Mouse (Mus musculus) embryonic facial prominence, embryonic 13.5 days (tissue): ENCODE measurements at regions not wholly inside any gene's neighbourhood (a gene's known extent, or its start where the extent isn't known, plus 50 kb on each side); places are given as distances from the start of the nearest gene placed in this dataset.

Source experiments
- ATAC-seq: fragments of 200-750 bp; cut with Nextera tagmentation; 2 replicates; pipeline ENCODE4 v1.8.0; 2017; ENCODE audit warnings: low read depth; ENCODE audit not compliant: insufficient number of reproducible peaks, insufficient read depth, low FRiP score, low TSS enrichment
- H3K27ac ChIP-seq: fragments of 300-500 bp; sonication (generic); 2 replicates; pipeline ENCODE4 v1.5.1; 2015; ENCODE audit warnings: moderate library complexity, mild to moderate bottlenecking, inconsistent platforms
- H3K27me3 ChIP-seq: fragments of 300-500 bp; sonication (generic); 2 replicates; pipeline ENCODE4 v1.6.1; 2015; ENCODE audit warnings: mild to moderate bottlenecking, inconsistent platforms
- H3K36me3 ChIP-seq: fragments of 300-500 bp; sonication (generic); 2 replicates; pipeline ENCODE4 v1.6.1; 2015; ENCODE audit warnings: mild to moderate bottlenecking, inconsistent platforms
- H3K4me1 ChIP-seq: fragments of 300-500 bp; sonication (generic); 2 replicates; pipeline ENCODE4 v1.6.1; 2015; ENCODE audit warnings: inconsistent platforms
- H3K4me2 ChIP-seq: fragments of 300-500 bp; sonication (generic); 2 replicates; pipeline ENCODE4 v1.6.1; 2015; ENCODE audit warnings: moderate library complexity, mild to moderate bottlenecking, inconsistent platforms
- H3K4me3 ChIP-seq: fragments of 300-500 bp; sonication (generic); 2 replicates; pipeline ENCODE4 v1.5.1; 2015; ENCODE audit warnings: mild to moderate bottlenecking, inconsistent platforms
- H3K9ac ChIP-seq: fragments of 300-500 bp; sonication (generic); 2 replicates; pipeline ENCODE4 v1.6.1; 2015; ENCODE audit warnings: mild to moderate bottlenecking, inconsistent platforms
- H3K9me3 ChIP-seq: fragments of 300-500 bp; sonication (generic); 2 replicates; pipeline ENCODE4 v1.6.1; 2016; ENCODE audit warnings: inconsistent platforms
- WGBS: fragments of 180-500 bp; shearing (Covaris S2); methylation state at CpG from one replicate; pipeline ENCODE4 v1.1.7; 2015; ENCODE audit warnings: mixed read lengths; 5-methylcytosine and 5-hydroxymethylcytosine counted together

GRCm38 (mm10) chr8:30289169-30289568 is 2841.7 kb downstream of the Poteg start:
- 66% methylated on average over 4 of the region's 4 CpGs for WGBS
- H3K27me3 ChIP-seq = no peaks in the 10 kb centered on the region
- no peaks in the 10 kb centered on the region for H3K9me3 ChIP-seq
- H3K4me2 ChIP-seq = no peak overlapping the region
- no peak for ATAC-seq
- no peak overlapping the region for H3K4me3 ChIP-seq
- H3K9ac ChIP-seq = no peak overlapping the region
- no peaks in the 10 kb centered on the region for H3K4me1 ChIP-seq
- H3K36me3 ChIP-seq = no peaks in the 10 kb centered on the region
- no peak overlapping the region for H3K27ac ChIP-seq

DNA sequence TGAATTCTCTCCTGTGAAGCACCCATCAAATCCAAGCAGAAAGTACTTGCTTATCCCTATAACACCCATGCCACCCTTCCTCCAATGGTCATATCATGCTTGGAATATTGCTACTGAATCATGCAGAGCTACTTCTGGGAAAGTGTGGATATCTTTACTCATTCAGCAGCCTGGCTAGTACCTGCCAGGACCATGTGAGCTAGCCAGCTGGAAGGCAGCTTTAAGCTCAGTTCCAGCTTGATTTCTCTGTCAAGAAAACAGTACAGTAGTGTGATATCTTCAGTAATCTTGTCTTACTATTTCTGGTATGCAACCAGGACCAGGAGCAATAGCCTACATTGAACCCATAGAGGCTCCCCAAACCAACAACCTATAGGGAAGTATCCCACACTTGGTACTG is 2883.7 kb downstream of the Poteg start:
- Histone ChIP-seq H3K36me3 (no peaks in the 10 kb centered on the region), H3K9me3 (no peaks in the 10 kb centered on the region), H3K4me3 (no peak overlapping the region), H3K27me3 (no peaks in the 10 kb centered on the region), H3K4me2 (no peak overlapping the region), H3K4me1 (no peaks in the 10 kb centered on the region), H3K27ac (no peak overlapping the region), H3K9ac (no peak overlapping the region)
- ATAC-seq = no peak

DNA sequence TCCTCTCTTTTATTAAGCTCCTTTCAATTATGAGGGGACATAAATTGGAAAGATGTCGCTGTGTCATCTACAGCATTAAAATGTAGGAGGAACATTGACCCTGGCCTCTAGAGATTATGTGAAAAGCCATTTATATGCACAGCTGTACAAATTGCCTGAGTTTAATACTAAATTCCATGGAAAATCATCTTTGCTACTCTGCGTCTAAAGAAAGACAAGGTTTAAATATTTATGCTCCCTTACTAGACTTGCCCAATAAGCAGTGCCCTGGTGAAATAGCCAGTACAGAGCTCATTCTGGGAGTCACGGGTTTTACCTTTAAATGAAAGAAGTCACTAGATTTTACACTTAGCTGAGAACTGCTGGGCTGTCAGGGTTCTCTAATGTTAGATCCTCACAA is 2885.9 kb downstream of the Poteg start:
- 79% methylated on average over 3 of the region's 3 CpGs for whole genome bisulfite sequencing
- no peak for ATAC-seq
- Histone ChIP-seq H3K4me1 (no peaks in the 10 kb centered on the region), H3K9ac (no peak overlapping the region), H3K27me3 (no peaks in the 10 kb centered on the region), H3K4me3 (no peak overlapping the region), H3K9me3 (no peaks in the 10 kb centered on the region), H3K27ac (no peak overlapping the region), H3K4me2 (no peak overlapping the region), H3K36me3 (no peaks in the 10 kb centered on the region)

DNA sequence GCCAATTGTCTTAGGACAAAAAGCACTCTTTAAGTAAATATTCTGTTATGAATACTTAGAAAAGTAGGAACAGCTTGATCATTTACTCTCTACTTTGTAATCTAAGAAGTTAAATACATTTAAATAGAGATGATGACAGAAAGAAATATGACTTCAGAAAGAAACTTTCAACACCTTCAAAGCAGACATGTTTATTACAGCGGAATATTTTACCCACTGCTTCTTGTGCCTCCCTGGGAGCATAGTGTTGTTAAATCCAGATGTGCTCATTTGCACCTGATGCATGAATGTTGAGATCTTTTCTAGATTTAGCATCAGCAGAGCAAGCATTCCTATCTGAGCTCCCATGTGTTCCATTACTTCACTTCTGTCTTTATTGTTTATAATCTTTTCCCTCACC is 2912.0 kb downstream of the Poteg start:
- no peak overlapping the region for H3K4me3 ChIP-seq
- H3K27ac ChIP-seq = no peak overlapping the region
- H3K27me3 ChIP-seq = no peaks in the 10 kb centered on the region
- 70% methylated on average over 1 of the region's 1 CpGs for WGBS
- H3K9me3 ChIP-seq = no peaks in the 10 kb centered on the region
- no peak for ATAC-seq
- no peaks in the 10 kb centered on the region for H3K36me3 ChIP-seq
- no peak overlapping the region for H3K9ac ChIP-seq
- H3K4me2 ChIP-seq = no peak overlapping the region
- H3K4me1 ChIP-seq = no peaks in the 10 kb centered on the region

DNA sequence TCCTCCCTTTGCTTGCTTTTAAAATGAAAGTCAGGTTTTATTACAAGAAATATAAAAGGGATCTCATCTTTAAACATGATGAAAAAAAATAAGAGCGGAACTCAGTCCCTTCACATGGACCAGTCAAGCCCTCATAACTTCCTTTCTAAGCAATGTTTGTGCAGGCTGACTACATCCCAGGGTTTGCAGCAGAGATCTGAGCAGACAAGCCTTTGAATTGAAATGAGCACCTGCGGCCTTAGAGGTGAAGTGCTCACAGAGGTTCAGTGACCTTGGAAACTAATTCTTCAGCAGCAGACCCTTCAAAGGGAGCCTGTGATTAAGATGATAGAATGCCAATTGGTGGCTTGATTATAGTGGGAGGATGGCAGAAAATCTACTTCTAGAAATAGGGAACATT is 2918.3 kb downstream of the Poteg start:
- Histone ChIP-seq H3K9ac (no peak overlapping the region), H3K4me3 (no peak overlapping the region), H3K4me2 (no peak overlapping the region), H3K27me3 (no peaks in the 10 kb centered on the region), H3K36me3 (no peaks in the 10 kb centered on the region), H3K9me3 (no peaks in the 10 kb centered on the region), H3K4me1 (no peaks in the 10 kb centered on the region), H3K27ac (no peak overlapping the region)
- 81% methylated on average over 2 of the region's 2 CpGs for WGBS
- no peak for ATAC-seq

GRCm38 (mm10) chr8:30391936-30392335 is 2944.5 kb downstream of the Poteg start:
- no peaks in the 10 kb centered on the region for H3K4me1 ChIP-seq
- ATAC-seq = no peak
- no peak overlapping the region for H3K9ac ChIP-seq
- H3K27me3 ChIP-seq = no peaks in the 10 kb centered on the region
- WGBS = 70% methylated on average over 2 of the region's 2 CpGs
- no peaks in the 10 kb centered on the region for H3K36me3 ChIP-seq
- no peaks in the 10 kb centered on the region for H3K9me3 ChIP-seq
- no peak overlapping the region for H3K27ac ChIP-seq
- H3K4me3 ChIP-seq = no peak overlapping the region
- H3K4me2 ChIP-seq = no peak overlapping the region

GRCm38 (mm10) chr8:30439423-30439822 is 2989.1 kb upstream of the 5930422O12Rik start:
- ATAC-seq = no peak
- Histone ChIP-seq H3K9me3 (no peaks in the 10 kb centered on the region), H3K36me3 (no peaks in the 10 kb centered on the region), H3K4me2 (no peak overlapping the region), H3K27ac (no peak overlapping the region), H3K4me1 (no peaks in the 10 kb centered on the region), H3K9ac (no peak overlapping the region), H3K4me3 (no peak overlapping the region), H3K27me3 (no peaks in the 10 kb centered on the region)
- 61% methylated on average over 2 of the region's 2 CpGs for WGBS

DNA sequence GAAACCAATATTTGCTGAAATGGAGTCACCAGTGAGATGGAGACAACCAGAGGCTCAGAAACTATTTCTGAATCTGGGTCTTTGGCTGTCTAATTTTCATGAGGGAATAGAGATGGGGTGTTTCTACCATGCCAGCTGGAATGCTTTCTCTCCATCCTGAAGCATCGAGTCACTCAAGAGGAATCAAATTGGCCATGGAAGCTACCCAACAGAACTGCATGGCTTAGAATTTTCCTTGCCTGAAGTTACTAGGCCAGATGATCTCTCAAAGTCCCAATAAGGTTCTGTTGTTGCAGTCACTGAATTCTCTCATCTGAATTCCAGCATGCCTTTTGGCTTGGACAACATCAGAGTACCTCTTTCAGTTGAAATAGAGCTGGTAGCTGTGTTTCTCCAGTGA is 2986.7 kb upstream of the 5930422O12Rik start:
- no peak overlapping the region for H3K27ac ChIP-seq
- no peaks in the 10 kb centered on the region for H3K27me3 ChIP-seq
- no peak overlapping the region for H3K9ac ChIP-seq
- no peak overlapping the region for H3K4me3 ChIP-seq
- no peaks in the 10 kb centered on the region for H3K9me3 ChIP-seq
- 86% methylated on average over 1 of the region's 1 CpGs for WGBS
- ATAC-seq = no peak
- H3K4me1 ChIP-seq = no peaks in the 10 kb centered on the region
- no peaks in the 10 kb centered on the region for H3K36me3 ChIP-seq
- no peak overlapping the region for H3K4me2 ChIP-seq

GRCm38 (mm10) chr8:30443874-30444273 is 2984.6 kb upstream of the 5930422O12Rik start:
- Histone ChIP-seq H3K27me3 (no peaks in the 10 kb centered on the region), H3K9me3 (0 out of 2 replicates have a peak, but pooled peaks cover 3% of the 10 kb centered on the region), H3K9ac (no peak overlapping the region), H3K4me1 (no peaks in the 10 kb centered on the region), H3K4me2 (no peak overlapping the region), H3K27ac (no peak overlapping the region), H3K36me3 (no peaks in the 10 kb centered on the region), H3K4me3 (no peak overlapping the region)
- no peak for ATAC-seq
- WGBS = 71% methylated on average over 2 of the region's 2 CpGs

DNA sequence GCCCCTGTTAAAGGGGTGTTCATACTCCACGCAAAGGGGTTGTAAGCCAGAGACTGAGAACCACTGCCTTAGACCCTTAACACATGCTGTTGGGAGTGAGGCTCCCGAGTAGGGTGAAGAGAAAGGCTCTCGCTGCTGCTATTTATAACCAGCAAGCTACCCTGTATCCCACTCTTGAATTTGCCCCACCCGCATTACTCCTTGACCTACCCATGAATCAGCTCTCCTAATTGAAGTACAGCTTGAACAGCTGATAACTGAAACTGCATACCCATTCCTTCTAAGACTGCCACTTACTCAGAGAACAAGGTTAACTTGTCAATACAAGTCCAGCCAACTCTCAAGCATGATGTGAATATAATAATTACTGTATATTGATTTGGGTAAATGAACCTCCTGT is 2984.2 kb upstream of the 5930422O12Rik start:
- Histone ChIP-seq H3K9me3 (0 out of 2 replicates have a peak, but pooled peaks cover 3% of the 10 kb centered on the region), H3K36me3 (no peaks in the 10 kb centered on the region), H3K27ac (no peak overlapping the region), H3K4me3 (no peak overlapping the region), H3K4me1 (no peaks in the 10 kb centered on the region), H3K27me3 (no peaks in the 10 kb centered on the region), H3K4me2 (no peak overlapping the region), H3K9ac (no peak overlapping the region)
- ATAC-seq = no peak
- 84% methylated on average over 4 of the region's 4 CpGs for WGBS

GRCm38 (mm10) chr8:30458136-30458535 is 2970.4 kb upstream of the 5930422O12Rik start:
- ATAC-seq = no peak
- Histone ChIP-seq H3K4me1 (no peaks in the 10 kb centered on the region), H3K4me2 (no peak overlapping the region), H3K27ac (no peak overlapping the region), H3K36me3 (no peaks in the 10 kb centered on the region), H3K27me3 (no peaks in the 10 kb centered on the region), H3K9ac (no peak overlapping the region), H3K9me3 (no peaks in the 10 kb centered on the region), H3K4me3 (no peak overlapping the region)
- WGBS = 51% methylated on average over 4 of the region's 4 CpGs

GRCm38 (mm10) chr8:30482956-30483355 is 2945.6 kb upstream of the 5930422O12Rik start:
- H3K27ac ChIP-seq = no peak overlapping the region
- no peaks in the 10 kb centered on the region for H3K4me1 ChIP-seq
- no peaks in the 10 kb centered on the region for H3K36me3 ChIP-seq
- H3K27me3 ChIP-seq = no peaks in the 10 kb centered on the region
- H3K4me2 ChIP-seq = no peak overlapping the region
- H3K9ac ChIP-seq = no peak overlapping the region
- no peak for ATAC-seq
- H3K4me3 ChIP-seq = no peak overlapping the region
- no peaks in the 10 kb centered on the region for H3K9me3 ChIP-seq
- 78% methylated on average over 3 of the region's 3 CpGs for WGBS

DNA sequence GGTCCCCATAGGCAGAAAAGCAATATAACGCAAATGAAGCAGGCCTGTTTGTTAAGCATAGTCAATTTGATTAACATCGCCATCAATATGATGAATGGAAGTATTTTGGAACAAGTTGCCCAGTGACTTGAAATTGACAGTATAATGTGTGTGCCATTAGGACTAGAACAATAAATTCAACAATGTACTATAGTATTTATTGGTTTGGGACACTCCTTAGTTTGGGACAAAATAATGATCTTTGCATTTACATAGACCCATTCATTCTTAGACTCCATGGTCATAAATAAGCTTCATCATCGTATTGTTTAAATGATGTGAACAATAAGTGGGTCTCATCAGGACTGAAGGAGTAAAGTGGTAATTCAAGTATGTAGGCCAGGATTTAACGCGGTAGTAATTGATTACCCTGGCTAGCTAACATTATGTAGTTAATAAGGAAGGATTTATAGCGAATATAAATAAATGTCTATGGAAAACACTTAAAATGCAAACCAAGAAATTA is 2933.6 kb upstream of the 5930422O12Rik start:
- no peak overlapping the region for H3K4me2 ChIP-seq
- no peak for ATAC-seq
- 90% methylated on average over 6 of the region's 6 CpGs for WGBS
- H3K9ac ChIP-seq = no peak overlapping the region
- H3K4me3 ChIP-seq = no peak overlapping the region
- no peaks in the 10 kb centered on the region for H3K36me3 ChIP-seq
- H3K27ac ChIP-seq = no peak overlapping the region
- H3K27me3 ChIP-seq = no peaks in the 10 kb centered on the region
- no peaks in the 10 kb centered on the region for H3K4me1 ChIP-seq
- H3K9me3 ChIP-seq = no peaks in the 10 kb centered on the region
